Mouse (Mus musculus) MEL (cell line): Measurements from ENCODE around the gene Egfem1.

Experiments used
- CHD1 ChIP-seq: IDR thresholded peaks from 2 replicates; pipeline ENCODE4 v1.6.1; 2012; ENCODE audit warnings: low read depth, mild to moderate bottlenecking, inconsistent platforms, low read length, improper control_type of control experiment
- CTCF ChIP-seq, 3 experiments: IDR thresholded peaks in 2 of 3; conservative IDR thresholded peaks in 1 of 3; 2 replicates each; pipeline ENCODE4 v1.5.1; 2011 to 2012; ENCODE audit warnings: low read length in 3 of 3, low read depth in 2 of 3, mild to moderate bottlenecking in 2 of 3, improper control_type of control experiment in 1 of 3, inconsistent platforms in 1 of 3, mixed read lengths in 1 of 3, moderate library complexity in 1 of 3; ENCODE audit not compliant: control insufficient read depth in 1 of 3, insufficient read depth in 1 of 3, poor library complexity in 1 of 3, severe bottlenecking in 1 of 3
- EP300 ChIP-seq, 2 experiments: IDR thresholded peaks; 2 replicates each; pipeline ENCODE4 v1.6.1; 2011; ENCODE audit warnings: improper control_type of control experiment in 2 of 2, low read length in 2 of 2, low read depth in 1 of 2, mild to moderate bottlenecking in 1 of 2
- HCFC1 ChIP-seq: IDR thresholded peaks from 2 replicates; pipeline ENCODE4 v1.6.1; 2012; ENCODE audit warnings: low read depth, mild to moderate bottlenecking, inconsistent platforms, low read length, improper control_type of control experiment, moderate library complexity
- JUND ChIP-seq: IDR thresholded peaks from 2 replicates; pipeline ENCODE4 v1.6.1; 2011; ENCODE audit warnings: low read depth, mild to moderate bottlenecking, improper control_type of control experiment, low read length
- MAX ChIP-seq: IDR thresholded peaks from 2 replicates; pipeline ENCODE4 v1.6.1; 2011; ENCODE audit warnings: low read length, improper control_type of control experiment
- POLR2A ChIP-seq, 2 experiments: IDR thresholded peaks; 2 replicates each; pipeline ENCODE4 v1.6.1; 2011 to 2012; ENCODE audit warnings: low read length in 2 of 2, mild to moderate bottlenecking in 2 of 2, control low read depth in 1 of 2, improper control_type of control experiment in 1 of 2, low read depth in 1 of 2, moderate library complexity in 1 of 2; ENCODE audit not compliant: control insufficient read depth in 1 of 2, insufficient read depth in 1 of 2, poor library complexity in 1 of 2
- POLR2AphosphoS2 ChIP-seq: IDR thresholded peaks from 2 replicates; pipeline ENCODE4 v1.6.1; 2011; ENCODE audit warnings: low read length, improper control_type of control experiment
- ZC3H11A ChIP-seq: IDR thresholded peaks from 2 replicates; pipeline ENCODE4 v1.6.1; 2012; ENCODE audit warnings: low read depth, mild to moderate bottlenecking, inconsistent platforms, low read length, improper control_type of control experiment
- ZMIZ1 ChIP-seq: IDR thresholded peaks from 2 replicates; pipeline ENCODE4 v1.6.1; 2012; ENCODE audit warnings: low read depth, mild to moderate bottlenecking, inconsistent platforms, low read length, improper control_type of control experiment, moderate library complexity
- ZNF384 ChIP-seq: IDR thresholded peaks from 2 replicates; pipeline ENCODE4 v1.6.1; 2012; ENCODE audit warnings: low read depth, mild to moderate bottlenecking, inconsistent platforms, low read length, improper control_type of control experiment

DNA sequence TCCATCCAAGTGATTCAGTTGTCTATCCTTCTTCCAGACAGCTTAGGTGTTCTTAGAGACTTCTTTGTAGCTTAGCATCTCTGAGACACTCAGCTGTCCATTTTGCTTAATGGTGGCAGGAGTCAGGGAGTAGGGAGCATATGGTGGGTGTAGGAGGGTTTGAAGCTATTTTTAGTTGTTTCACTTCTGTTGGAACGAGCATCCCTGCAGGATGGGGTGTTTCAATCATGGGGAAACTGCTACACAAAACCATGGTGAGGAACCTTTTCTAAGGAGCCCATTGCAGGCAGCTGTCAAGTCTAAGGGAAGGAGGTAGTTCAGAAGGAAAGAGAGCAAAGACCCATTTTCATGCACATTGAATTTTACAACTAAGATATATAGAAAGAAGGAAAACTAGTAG lies 458.1 kb downstream of the Egfem1 start:
- no peak for TF ChIP-seq ZNF384
- no peak for TF ChIP-seq ZC3H11A
- TF ChIP-seq JUND = no peak
- no peak for TF ChIP-seq ZMIZ1
- TF ChIP-seq HCFC1 = no peak
- no peak for TF ChIP-seq CTCF (IDR thresholded peaks at IDR 0.05 in 2 of 3, conservative IDR thresholded peaks at IDR 0.05 in 1 of 3; ENCODE audit: control insufficient read depth in 1 of 3, insufficient read depth in 1 of 3, low read depth in 2 of 3, low read length in 3 of 3, poor library complexity in 1 of 3, severe bottlenecking in 1 of 3)
- TF ChIP-seq MAX = no peak
- no peak for TF ChIP-seq CHD1
- no peak for TF ChIP-seq EP300 (IDR thresholded peaks at IDR 0.05; ENCODE audit: low read depth in 1 of 2, low read length in 2 of 2)
- no peak for TF ChIP-seq POLR2AphosphoS2
- no peak for TF ChIP-seq POLR2A (IDR thresholded peaks at IDR 0.05; ENCODE audit: control insufficient read depth in 1 of 2, insufficient read depth in 1 of 2, low read depth in 1 of 2, low read length in 2 of 2, poor library complexity in 1 of 2)
